Mouse (Mus musculus) gastrocnemius, postnatal 10 days (tissue): ENCODE data around the gene 4930556J24Rik. TPM values are rescaled to one million over a fixed set of nuclear protein-coding genes. Genes with fewer than 3 reads are reported as not detected.
"Not testable (repeated sequence)": the region's sequence is repeated elsewhere in the genome, so short reads cannot be mapped to it uniquely, and the experiment has no call there.

Experiments
- DNase-seq: peaks from one replicate; pipeline ENCODE4 v3.0.0; 2021; ENCODE audit warnings: mixed read lengths
- total RNA-seq, 2 experiments: library from RNA; stranded (reverse); gene quantifications; 2 replicates each; pipeline ENCODE4 v1.2.3; 2021

4930556J24Rik gene
- total RNA-seq, 2 experiments from 2014 or later = not detected

DNA sequence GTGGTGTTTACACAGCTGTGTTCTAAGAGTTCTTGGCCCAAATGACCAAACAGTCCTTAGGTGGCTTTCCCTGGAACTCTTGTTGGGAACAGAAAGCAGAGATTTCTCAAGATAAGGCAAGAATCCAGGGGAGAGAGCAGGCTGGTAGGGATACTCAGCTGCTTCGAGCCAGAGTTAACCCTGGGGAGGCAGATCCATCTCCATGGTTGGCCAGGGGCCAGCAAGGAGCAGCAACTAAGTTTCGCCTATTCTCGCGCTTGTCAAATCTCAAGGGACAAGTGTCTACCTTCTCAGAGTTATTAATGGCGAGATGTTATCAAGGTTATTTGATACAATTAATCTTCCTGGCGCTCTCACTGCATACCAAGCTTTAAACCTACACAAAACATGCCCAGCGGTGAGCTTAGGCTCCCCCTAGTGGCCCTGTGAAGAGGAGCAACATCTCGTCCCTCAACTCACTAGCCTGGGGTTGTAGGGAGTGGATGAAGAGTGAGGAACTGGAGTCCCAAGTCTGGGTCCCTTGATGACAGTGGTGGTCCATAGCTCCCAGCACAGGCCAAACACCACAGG, 55.2 kb downstream of the 4930556J24Rik start:
- peak; percentile 39 for DNase-seq

DNA sequence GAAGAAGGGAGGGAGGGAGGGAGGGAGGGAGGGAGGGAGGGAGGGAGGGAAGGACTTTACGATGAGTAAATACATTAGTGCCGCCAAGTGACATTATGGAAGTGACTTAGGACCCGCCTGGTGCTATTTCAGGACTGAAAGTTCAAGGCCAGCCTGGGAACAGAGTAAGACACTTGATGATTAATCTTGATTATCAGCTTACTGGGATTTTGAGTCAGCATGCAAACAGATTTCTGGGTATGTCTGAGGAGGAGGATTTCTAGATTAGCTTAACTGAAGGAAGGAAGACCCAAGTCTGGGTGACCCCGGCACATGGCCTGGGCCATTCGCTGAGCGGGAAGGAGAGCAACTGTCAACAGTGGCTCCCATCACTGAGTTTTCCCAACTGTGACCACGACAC, 56.1 kb downstream of the 4930556J24Rik start:
- DNase-seq = no peak

DNA sequence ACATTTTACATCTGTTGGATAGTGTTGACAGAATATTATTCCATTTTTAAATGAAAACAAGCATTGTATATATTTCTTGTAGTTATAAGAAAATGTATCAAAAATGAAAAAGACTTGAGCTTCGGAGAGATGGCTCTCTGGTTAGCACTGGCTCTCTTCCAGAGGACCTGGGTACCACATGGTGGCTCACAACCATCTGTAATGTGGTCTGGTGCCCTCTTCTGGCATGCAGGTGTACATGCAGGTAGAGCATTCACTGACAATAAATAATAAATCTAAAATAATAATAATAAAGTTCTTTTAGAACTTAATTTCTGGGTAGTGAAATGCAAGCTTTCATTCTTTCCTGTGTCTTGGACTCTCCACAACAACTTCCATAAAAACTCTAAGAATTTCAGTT, 57.8 kb downstream of the 4930556J24Rik start:
- DNase-seq = no peak

DNA sequence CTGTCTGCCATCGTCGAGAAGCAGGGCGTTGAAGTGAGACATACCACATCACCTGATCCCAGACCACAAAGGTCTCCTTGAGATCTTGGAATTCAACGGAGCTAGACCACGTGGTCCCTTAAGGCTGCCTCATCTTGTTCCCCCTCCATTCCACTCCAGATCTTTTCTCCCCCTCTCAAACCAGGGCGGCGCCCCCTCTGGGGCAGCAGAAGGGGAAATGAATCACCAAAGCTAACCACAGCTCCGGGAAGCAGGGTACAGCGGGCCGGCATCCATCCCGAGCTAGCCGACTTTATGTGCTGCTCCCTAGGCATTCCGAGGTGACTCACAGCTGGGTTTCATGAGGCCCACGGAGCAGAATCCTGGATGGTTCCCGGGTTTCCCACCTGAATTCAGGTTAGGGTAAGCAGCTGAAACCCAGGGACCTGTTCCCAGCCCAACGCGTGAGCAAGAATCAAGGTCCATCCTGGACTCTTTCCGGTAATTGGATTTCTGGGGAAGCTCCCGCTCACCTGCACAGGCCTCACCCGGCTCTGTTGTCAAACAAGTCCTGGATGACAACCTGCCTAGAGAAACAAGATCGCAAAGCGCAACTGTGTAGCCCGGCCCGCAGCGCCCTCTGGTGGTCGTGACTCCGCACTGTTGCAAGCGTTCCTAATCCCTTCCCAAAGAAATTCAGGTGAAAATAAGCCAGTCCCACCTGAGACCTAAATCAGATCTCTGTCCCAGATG, 62.3 kb downstream of the 4930556J24Rik start, which contains the start of gene Slc35e4:
Slc35e4 (minus strand) TSS at position 556 of the 732 bp plus-strand sequence.
- DNase-seq = peak; percentile 90

DNA sequence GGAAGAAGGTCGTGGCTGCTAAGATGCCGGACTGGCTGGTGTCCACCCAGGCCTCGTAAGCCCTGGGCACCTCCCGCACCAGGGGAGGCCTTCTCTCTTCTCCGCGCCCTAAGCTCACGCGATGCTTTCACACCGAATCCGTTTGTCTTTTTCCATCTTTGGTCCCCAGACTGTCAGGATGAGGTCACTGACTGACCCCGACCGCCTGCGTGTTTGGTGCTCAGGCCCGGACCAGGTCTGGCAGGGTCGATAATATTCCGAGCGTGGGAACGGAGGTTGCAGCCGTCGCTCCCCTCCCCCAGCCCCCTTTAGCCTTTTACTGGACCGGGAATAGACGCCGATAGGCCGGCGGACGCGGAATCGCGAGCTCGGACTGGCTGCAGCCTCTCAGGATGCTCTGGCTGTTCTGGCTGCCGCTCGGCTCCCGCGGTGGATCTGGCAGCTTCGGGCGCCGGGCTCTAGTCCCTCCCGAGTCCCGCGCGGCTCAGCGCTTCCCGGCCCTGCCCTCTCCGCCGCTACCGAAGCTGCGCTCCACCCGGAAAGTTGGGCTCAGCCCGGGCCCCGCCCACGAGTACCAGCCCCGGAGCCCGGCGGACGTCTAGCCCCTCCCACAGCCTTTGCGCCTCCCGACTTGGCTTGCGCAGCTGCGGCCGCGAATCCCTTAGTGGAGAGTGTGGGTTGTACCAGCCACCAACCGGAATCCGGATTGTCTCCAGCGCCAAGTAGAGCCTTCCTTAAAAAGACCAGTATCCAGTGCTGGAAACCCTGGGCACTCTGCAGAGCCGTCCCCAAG, 63.1 kb downstream of the 4930556J24Rik start:
- peak; percentile 87 for DNase-seq

DNA sequence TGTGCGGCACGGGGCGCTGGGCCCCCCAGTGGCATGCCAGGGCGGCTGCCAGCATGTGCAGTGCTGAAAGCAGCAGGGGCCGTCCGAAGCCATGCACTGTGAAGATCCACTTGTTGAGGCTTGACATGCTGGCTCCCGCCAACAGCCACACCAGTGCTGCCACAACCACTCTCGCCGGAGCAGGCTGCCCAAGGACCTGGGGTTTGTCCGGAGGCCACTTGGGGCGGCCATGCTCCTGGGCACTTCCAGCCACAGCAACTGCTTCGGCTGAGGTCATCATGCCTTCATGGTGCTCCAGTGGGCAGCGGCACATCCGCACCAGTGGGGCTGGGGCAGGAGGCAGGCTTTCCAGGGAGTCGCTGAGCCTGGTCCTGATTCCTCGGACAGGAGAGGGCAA, 63.7 kb downstream of the 4930556J24Rik start:
- peak; percentile 33 for DNase-seq

DNA sequence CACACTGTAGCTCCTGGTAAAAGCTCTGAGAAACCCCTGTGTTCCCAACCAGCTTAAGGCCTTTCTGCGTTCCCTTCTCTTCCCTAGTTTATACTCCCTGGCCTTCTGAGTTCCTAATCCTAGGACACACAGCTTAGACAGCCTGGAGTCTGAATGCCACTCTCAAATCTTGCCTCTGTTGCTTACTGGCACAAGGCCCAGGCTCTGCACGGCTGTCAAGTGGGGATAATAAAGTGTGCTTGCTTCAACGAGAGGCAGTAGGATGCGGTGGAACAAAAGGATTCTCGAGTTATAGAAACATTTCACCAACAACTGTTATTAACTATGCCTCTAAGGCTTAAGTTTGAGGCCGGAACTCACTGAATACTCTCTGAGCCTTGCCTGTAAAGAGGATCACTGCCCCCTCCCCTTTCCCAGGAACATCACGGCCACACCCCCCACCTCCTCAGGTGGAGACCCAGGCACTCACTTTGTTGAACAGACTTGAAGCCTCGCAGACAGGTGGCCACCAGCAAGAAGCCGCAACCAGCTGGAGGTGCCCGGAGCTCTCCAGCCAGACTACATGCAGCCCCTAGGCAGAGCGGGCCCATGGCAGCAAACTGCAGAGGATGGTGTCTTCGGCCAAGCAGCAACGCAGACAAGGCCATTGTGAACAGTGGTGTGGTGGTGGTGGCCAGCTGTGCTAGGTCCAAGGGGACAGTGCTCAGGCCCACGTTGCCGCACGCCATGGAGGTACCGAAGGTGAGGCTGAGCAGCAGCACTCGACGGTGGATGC, 64.3 kb downstream of the 4930556J24Rik start:
- DNase-seq = no peak

DNA sequence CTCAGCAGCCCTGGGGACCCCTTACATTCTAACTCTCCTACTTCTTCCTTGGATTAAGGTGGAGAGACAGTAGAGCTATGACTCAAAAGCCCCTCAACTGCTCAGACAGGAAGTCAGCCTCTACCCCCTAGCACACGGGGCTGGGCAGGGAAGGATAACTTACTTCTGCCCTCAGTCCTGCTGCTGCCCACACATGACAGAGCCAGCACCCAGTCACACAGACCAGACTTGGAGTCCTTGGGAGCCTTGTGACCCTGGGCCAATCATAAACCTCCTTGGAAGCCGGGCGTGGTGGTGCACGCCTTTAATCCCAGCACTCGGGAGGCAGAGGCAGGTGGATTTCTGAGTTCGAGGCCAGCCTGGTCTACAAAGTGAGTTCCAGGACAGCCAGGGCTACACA, 65.1 kb downstream of the 4930556J24Rik start:
- not testable (repeated sequence) for DNase-seq

DNA sequence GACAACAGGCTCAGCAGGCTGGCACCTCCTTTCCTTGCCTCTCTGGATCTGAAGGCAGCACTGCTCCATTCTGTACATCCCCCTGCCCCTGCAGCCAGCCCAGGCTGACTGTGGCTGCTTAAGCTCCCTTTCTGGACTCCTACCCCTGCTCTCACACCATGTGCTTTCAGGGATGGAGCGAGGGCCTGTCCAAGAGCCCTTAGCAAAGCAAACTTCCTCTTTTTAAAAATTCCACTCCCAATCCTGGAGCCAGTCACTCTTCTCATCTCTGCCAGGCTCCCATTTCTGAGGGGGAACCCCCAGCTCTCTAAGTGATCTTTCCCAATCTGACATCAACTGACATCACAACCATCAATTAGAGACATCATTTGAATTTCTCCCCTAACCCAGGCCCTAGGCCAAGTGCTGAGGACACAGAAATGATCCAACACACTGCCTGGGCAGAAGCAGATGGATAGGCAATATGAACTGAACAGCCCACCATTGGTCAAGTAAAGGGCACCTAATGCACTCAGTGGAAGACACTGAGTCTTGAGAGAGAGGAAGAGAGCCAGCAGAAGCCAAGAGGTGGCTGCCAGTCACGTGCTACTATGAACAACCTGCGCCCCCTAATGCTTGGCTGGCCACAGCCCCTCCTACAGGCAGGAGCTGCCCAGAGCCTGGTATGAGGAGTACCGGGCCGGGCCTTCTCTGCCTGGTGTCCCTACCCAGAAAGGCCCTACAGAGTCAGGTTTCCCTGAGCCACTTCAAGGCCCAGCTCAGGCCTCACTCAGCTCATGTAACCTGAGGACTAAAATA, 65.9 kb downstream of the 4930556J24Rik start:
- peak; percentile 35 for DNase-seq

DNA sequence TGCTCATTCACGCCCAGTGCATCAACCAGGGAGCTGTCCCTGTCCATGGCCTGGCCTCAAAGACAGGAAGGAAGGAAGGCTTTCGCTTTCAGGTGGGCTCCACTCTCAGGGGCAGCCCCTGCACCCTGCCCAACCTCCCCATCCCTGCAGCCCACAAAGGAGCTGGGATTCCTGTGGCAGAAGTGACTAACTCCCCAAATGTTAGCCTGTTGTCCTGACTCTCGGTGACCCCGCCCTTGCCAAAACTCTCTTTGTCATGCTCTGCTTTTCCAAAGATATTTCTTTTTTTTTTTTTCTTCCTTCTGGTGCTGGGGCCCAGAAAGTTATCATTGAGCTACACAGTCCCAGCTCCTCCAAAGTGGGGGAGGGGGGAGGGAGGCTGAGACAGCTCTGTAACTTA, 67.3 kb downstream of the 4930556J24Rik start:
- no peak for DNase-seq

DNA sequence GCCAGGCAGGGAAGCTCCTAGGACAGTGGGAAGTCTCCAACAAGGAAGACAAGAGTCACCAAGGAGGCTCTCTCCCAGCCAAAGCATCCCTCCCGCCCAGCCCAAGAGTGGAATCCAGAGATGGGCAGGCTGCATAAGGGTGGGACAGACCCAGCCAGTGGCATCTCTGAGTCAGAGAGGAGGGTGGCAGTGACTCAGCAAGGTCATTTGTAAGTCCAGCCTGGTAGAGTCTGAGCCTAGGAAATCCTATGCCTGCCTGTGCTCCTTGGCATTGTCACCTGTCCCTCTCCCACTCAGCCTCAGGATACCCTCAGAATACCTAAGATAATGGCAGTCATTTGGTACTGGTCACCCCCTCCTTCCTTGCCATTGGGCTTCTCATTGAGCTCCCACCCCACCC, 71.1 kb downstream of the 4930556J24Rik start:
- no peak for DNase-seq

DNA sequence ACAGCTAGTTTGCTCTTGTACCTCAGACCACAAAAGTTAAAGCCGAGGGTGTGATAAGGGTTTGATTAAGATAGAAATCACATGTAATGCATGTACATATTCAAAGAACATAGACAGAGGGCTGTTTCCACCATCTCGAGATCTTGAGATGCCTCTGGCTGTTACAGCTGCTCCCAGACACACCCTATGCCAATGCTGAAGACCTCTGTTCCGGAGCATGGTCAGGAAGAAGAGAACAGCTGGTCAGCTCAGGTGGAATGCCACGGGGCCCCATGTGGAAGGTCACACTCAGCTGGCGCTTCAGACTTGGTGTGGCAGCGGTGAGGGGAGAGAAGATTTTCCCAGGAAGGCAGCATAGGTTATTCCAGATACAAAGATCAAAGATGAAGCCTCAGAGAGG, 71.9 kb downstream of the 4930556J24Rik start:
- no peak for DNase-seq

DNA sequence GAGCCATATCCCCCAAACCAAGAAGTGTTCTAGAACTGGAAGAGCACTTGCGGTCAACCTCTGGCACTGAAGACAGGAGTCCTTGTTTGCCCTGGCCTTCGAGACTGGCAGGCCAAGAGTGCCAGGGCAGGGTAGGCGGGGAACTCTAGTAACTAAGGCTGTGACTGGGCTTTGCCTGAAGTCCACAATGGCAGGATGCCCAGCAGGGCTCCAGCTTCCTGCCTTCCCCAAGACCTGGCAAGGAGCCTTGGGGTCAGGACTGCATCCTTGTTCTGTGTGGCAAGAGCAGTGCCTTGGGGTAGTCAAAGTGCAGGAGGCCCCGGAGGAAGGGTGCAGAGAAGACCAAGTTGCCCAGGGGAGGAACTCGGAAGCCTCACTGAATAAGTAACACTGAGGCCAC, 73.5 kb downstream of the 4930556J24Rik start:
- peak; percentile 75 for DNase-seq

DNA sequence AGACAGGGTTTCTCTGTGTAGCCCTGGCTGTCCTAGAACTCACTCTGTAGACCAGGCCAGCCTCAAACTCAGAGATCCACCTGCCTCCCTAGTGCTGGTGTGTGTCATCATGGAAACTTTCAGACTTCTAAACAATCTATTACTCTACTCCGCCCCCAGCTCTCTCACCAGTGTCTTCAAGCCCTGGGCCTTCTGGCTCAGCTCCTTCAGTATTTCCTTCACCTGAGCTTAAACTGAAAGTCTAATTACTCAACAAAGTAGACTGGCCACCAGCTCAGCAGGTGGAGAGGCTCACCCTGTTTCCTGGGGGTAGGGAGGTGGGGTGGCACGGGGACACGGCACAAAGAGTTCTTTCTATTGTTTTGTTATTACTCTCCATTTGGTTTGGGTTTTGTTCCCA, 74.1 kb downstream of the 4930556J24Rik start:
- no peak for DNase-seq

DNA sequence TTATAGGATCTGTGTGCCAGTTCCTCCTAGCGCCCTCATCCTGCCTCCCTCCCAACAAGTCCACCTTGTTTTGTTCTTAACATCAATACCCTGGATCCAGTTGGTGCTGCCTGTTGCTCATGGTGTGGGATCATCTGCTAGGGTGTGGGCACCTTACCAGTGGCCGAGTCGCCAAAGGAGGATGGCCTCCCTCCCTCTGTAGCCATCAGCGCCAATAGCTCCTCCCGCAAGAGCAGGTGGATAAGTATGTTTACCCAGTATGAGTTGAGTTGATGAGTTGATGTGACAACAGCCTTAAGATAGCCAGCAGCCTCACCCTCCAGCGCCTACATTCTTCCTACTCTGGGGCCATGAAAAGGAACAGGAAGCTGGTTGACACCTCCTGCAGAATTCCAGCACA, 76.3 kb downstream of the 4930556J24Rik start:
- DNase-seq = no peak

DNA sequence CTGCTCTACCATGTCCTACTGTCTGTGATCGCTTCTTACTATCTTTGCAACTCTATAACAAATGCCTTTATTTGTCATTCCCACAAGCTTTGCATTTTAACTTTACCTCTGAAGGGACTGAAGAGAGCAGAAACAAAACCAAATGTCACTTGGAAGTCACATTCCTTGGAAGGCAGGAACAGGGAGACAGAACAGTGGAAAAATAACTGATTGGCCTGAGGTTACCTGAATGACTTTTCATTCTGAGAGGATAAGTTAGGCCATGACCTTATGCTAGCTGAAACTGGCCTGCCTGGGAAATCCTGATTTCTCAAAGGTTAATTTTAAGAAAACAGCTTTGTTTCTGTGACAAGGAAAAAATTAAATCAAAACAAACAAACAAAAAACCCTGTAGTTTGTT, 80.6 kb downstream of the 4930556J24Rik start:
- DNase-seq = no peak

DNA sequence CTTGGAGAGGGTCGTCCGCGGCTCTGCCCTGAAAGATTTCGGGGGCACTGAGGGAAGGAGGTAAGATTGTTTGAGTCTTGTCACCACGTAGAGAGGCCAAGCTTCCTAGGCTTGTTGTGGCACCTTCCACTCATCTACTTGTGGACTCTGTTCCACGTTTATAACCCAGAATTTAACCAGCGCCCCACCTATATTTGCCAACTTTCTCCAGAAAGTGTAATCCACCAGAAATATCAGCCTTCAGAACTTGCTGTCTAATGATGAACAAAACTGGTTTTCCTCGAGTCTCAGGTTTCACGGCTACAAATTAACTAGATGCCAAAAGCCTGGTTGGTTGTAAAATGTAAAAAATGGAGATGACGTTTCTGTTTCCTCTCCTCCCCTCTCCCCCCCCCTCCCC, 81.1 kb downstream of the 4930556J24Rik start:
- no peak for DNase-seq

DNA sequence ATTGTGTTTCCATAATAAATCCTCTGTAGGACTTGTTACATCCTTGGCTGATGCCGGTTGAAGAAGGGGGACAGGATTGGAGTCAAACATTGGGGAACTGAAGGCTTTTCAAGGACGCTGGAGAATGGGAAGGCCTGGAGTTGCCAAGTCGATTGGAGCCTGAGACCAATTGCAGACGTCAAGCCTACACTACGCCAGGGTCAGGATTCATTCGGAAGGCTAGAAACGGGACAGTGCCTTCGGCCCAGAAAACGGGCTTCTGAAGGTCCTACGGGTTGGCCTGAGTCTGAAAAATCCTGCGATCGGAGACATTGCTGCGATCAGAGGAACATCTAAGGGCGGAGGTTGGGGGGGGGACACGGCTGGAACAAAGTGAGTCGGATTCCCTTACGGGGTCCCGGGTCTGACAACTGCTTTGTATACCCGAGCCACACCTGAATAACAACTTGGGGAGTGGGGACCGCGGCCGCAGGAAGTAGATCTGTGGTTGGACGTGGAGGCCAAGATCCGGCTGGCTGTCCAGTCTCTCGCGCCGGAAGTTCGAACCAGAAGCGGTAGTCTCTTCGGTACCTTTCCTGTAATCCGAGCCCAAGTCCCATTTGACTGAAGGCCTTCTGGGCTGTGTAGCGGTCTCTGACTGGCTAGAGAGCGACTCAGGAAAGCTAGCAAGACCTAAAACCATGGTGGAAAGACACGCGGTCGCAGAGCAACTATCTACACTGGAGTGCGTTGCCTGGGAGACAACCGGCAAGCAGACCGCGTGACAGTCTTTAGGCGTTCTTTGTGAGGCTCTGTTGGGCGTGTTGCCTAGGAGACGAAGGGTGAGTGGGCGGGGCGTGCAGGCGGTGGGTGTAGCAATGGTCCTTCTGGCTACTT, 81.9 kb downstream of the 4930556J24Rik start, which contains the start of the genes 4921536K21Rik and Dusp18:
4921536K21Rik (minus strand) TSS at position 693 of the 876 bp plus-strand sequence.
Dusp18 (plus strand) TSS at position 835 of the 876 bp plus-strand sequence.
- DNase-seq = peak; percentile 80

DNA sequence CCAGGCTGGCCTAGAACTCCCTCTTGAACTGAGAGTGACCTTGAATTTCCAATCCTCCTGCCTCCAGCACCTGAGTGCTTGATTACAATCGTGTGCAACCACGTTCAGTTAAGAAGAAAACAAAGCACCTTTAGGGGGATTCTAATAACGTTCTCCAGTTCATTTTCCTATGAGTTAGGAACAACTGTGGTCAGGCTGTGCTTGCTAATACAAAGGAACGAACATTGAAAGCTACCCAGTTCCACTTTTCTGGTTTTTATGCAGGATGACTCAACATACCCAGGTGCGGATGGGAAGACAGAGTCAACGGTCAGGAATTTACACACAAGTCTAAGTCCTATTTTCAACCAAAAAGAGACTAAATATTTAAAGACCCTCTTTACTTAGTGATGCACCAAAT, 82.6 kb downstream of the 4930556J24Rik start:
- DNase-seq = no peak
